Mouse (Mus musculus): ENCODE results near the gene Slc22a21. TPM values are rescaled to one million over a fixed set of nuclear protein-coding genes. Genes with fewer than 3 reads are reported as not detected.

Slc22a21 gene
- polyA plus RNA-seq, 1 experiment from 2014 or later: 1.3 TPM

DNA sequence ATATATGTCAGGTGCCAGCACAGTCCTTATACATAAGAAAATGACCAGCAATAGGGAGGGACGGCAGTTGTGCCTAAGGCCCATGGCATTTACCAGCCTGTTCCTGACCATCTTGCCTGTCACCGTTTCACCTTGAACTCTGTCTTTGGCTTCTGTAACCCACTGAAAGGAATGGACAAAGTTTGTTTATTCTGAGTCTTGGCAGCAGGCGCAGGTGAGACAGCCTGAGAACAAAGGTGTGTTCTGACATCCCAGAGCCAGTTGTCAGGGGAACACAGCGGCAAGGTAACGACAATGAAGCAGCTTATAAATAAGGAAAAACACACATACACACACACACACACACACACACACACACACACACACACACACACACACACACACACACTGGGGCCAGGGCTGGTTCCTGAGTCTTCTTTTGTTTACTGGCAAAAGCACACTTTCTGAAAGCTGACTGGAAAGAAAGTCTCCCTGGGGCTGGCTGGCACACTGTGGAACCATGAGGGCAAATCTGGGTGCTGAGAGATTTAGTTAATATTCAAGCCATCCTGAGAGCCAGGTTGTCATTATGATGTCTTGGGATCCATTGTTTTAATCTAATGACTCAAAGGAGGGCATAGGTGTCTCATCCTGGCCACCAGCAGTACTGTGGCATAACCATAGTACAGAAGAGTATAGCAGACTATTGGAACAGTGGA is 41.4 kb upstream of the Slc22a21 start:
- no peak overlapping the region for H3K4me2 ChIP-seq (ENCODE audit: low read depth, low read length)
- H3K9me3 ChIP-seq (ENCODE audit: low read length): no peaks in the 10 kb centered on the region
- WGBS (ENCODE audit: insufficient replicate concordance): 75% methylated on average over 5 of the region's 5 CpGs
- H3K9ac ChIP-seq (replicated peaks): no peak overlapping the region
- no peak for ATAC-seq
- no peak overlapping the region for H3K4me3 ChIP-seq (ENCODE audit: low read depth, low read length)
- no peak overlapping the region for H3K27ac ChIP-seq (ENCODE audit: low read depth)
- TF ChIP-seq CTCF (IDR thresholded peaks at IDR 0.05; ENCODE audit: low read depth) (no peak), EP300 (IDR thresholded peaks at IDR 0.05; ENCODE audit: low read depth) (no peak)
- DNase-seq: no peak
- peaks cover 20% of the 10 kb centered on the region for H3K4me1 ChIP-seq (ENCODE audit: insufficient read depth)
- H3K36me3 ChIP-seq (replicated peaks; ENCODE audit: insufficient read depth, low read length): peaks cover 20% of the 10 kb centered on the region; the same call in 1 of the 2 replicates
- H3K27me3 ChIP-seq (ENCODE audit: insufficient read depth, low read length): no peaks in the 10 kb centered on the region

- H3K4me3 ChIP-seq (ENCODE audit: low read depth, low read length): no peak overlapping the region
- no peak for ATAC-seq
- peaks cover 18% of the 10 kb centered on the region; the same call in 1 of the 2 replicates for H3K36me3 ChIP-seq (replicated peaks; ENCODE audit: insufficient read depth, low read length)
- peaks cover 16% of the 10 kb centered on the region for H3K4me1 ChIP-seq (ENCODE audit: insufficient read depth)
- no peak overlapping the region for H3K9ac ChIP-seq (replicated peaks)
- H3K27ac ChIP-seq (ENCODE audit: low read depth): no peak overlapping the region
- H3K27me3 ChIP-seq (ENCODE audit: insufficient read depth, low read length): no peaks in the 10 kb centered on the region; the same call in 1 of the 2 replicates
- DNase-seq: no peak
- 80% methylated on average over 3 of the region's 3 CpGs for WGBS (ENCODE audit: insufficient replicate concordance)
- H3K9me3 ChIP-seq (ENCODE audit: low read length): no peaks in the 10 kb centered on the region
- no peak overlapping the region for H3K4me2 ChIP-seq (ENCODE audit: low read depth, low read length)
- TF ChIP-seq EP300 (IDR thresholded peaks at IDR 0.05; ENCODE audit: low read depth) (no peak), CTCF (IDR thresholded peaks at IDR 0.05; ENCODE audit: low read depth) (no peak)
These were observed 39.0 kb upstream of the Slc22a21 start for GRCm38 (mm10) chr11:54018893-54019732.

DNA sequence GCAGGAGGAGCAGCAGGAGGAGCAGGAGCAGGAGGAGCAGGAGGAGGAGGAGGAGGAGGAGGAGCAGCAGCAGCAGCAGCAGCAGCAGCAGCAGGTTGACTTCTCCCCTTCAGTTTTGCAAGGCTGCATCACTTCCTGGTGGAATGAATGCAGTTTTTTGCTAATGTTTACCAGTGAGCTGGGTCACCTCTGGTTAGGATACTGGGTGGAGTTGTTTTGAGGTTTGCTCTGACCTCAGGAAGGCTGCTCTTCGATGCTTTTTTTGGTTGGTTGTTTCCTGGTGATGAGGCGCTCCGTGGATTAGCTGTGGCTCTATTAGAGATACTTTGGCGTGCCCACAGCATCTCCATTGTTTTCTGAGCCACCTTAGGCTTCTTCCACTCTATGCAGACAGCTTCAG is 37.5 kb upstream of the Slc22a21 start:
- Histone ChIP-seq H3K4me2 (ENCODE audit: low read depth, low read length) (no peak overlapping the region), H3K27me3 (ENCODE audit: insufficient read depth, low read length) (no peaks in the 10 kb centered on the region; the same call in 1 of the 2 replicates), H3K9ac (replicated peaks) (no peak overlapping the region), H3K4me1 (ENCODE audit: insufficient read depth) (peaks cover 7% of the 10 kb centered on the region), H3K36me3 (replicated peaks; ENCODE audit: insufficient read depth, low read length) (peaks cover 16% of the 10 kb centered on the region; the same call in 1 of the 2 replicates), H3K9me3 (ENCODE audit: low read length) (no peaks in the 10 kb centered on the region), H3K4me3 (ENCODE audit: low read depth, low read length) (no peak overlapping the region), H3K27ac (ENCODE audit: low read depth) (no peak overlapping the region)
- WGBS (ENCODE audit: insufficient replicate concordance): 70% methylated on average over 4 of the region's 4 CpGs
- ATAC-seq: no peak
- no peak for DNase-seq
- TF ChIP-seq EP300 (IDR thresholded peaks at IDR 0.05; ENCODE audit: low read depth) (no peak), CTCF (IDR thresholded peaks at IDR 0.05; ENCODE audit: low read depth) (no peak)

GRCm38 (mm10) chr11:54016051-54016450 is 35.9 kb upstream of the Slc22a21 start:
- Histone ChIP-seq H3K36me3 (replicated peaks; ENCODE audit: insufficient read depth, low read length) (peaks cover 8% of the 10 kb centered on the region; the same call in 1 of the 2 replicates), H3K4me1 (ENCODE audit: insufficient read depth) (0 out of 2 replicates have a peak, but pooled peaks cover 4% of the 10 kb centered on the region), H3K4me3 (ENCODE audit: low read depth, low read length) (no peak overlapping the region), H3K27ac (ENCODE audit: low read depth) (no peak overlapping the region), H3K9me3 (ENCODE audit: low read length) (no peaks in the 10 kb centered on the region), H3K4me2 (ENCODE audit: low read depth, low read length) (no peak overlapping the region), H3K9ac (replicated peaks) (no peak overlapping the region), H3K27me3 (ENCODE audit: insufficient read depth, low read length) (no peaks in the 10 kb centered on the region; the same call in 1 of the 2 replicates)
- ATAC-seq (no peak), DNase-seq (no peak)
- WGBS (ENCODE audit: insufficient replicate concordance): 89% methylated on average over 8 of the region's 8 CpGs
- TF ChIP-seq EP300 (IDR thresholded peaks at IDR 0.05; ENCODE audit: low read depth): no peak
- TF ChIP-seq CTCF (IDR thresholded peaks at IDR 0.05; ENCODE audit: low read depth): no peak

DNA sequence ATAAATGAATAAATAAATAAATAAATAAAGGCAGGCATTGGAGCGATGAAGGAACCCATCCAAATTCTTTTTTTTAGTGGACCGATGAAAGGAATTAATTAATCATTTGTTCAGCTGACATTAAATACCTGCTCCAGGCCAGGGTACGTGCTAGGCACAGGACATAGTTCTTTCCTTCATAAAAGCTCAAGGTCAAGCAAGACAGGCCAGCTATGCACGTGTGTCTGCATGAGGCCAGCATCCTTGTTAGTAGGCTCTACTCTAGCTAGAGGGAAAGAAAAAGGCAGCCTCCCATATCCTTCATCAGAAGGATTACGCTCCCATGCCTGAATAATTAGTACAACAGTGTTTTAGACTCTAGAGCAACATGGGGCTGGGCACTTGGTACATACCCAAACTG is 32.8 kb upstream of the Slc22a21 start:
- 94% methylated on average over 5 of the region's 5 CpGs for WGBS (ENCODE audit: insufficient replicate concordance)
- DNase-seq (no peak), ATAC-seq (no peak)
- Histone ChIP-seq H3K9ac (replicated peaks) (no peak overlapping the region), H3K9me3 (ENCODE audit: low read length) (no peaks in the 10 kb centered on the region), H3K27me3 (ENCODE audit: insufficient read depth, low read length) (no peaks in the 10 kb centered on the region; the same call in 1 of the 2 replicates), H3K4me2 (ENCODE audit: low read depth, low read length) (no peak overlapping the region), H3K4me3 (ENCODE audit: low read depth, low read length) (no peak overlapping the region), H3K36me3 (replicated peaks; ENCODE audit: insufficient read depth, low read length) (peaks cover 6% of the 10 kb centered on the region; the same call in 1 of the 2 replicates), H3K4me1 (ENCODE audit: insufficient read depth) (no peaks in the 10 kb centered on the region; the same call in 1 of the 2 replicates), H3K27ac (ENCODE audit: low read depth) (no peak overlapping the region)
- TF ChIP-seq EP300 (IDR thresholded peaks at IDR 0.05; ENCODE audit: low read depth) (no peak), CTCF (IDR thresholded peaks at IDR 0.05; ENCODE audit: low read depth) (no peak)

GRCm38 (mm10) chr11:54011255-54011654 is 31.1 kb upstream of the Slc22a21 start:
- Histone ChIP-seq H3K4me3 (ENCODE audit: low read depth, low read length) (no peak overlapping the region), H3K36me3 (replicated peaks; ENCODE audit: insufficient read depth, low read length) (peaks cover 13% of the 10 kb centered on the region; the same call in 1 of the 2 replicates), H3K4me1 (ENCODE audit: insufficient read depth) (peaks cover 15% of the 10 kb centered on the region), H3K9ac (replicated peaks) (no peak overlapping the region), H3K4me2 (ENCODE audit: low read depth, low read length) (no peak overlapping the region), H3K27ac (ENCODE audit: low read depth) (no peak overlapping the region), H3K9me3 (ENCODE audit: low read length) (no peaks in the 10 kb centered on the region), H3K27me3 (ENCODE audit: insufficient read depth, low read length) (no peaks in the 10 kb centered on the region; the same call in 1 of the 2 replicates)
- WGBS (ENCODE audit: insufficient replicate concordance): 75% methylated on average over 2 of the region's 2 CpGs
- TF ChIP-seq EP300 (IDR thresholded peaks at IDR 0.05; ENCODE audit: low read depth) (no peak), CTCF (IDR thresholded peaks at IDR 0.05; ENCODE audit: low read depth) (no peak)
- DNase-seq (no peak), ATAC-seq (no peak)
